Mouse (Mus musculus) CD8-positive naive resting alpha-beta T cell, adult 2 months (primary cell): ENCODE measurements at regions not wholly inside any gene's neighbourhood (a gene's known extent, or its start where the extent isn't known, plus 50 kb on each side); places are given as distances from the start of the nearest gene placed in this dataset.

Experiments
- DNase-seq, 2 experiments: peaks; one replicate each; pipeline ENCODE4 v3.0.0; 2022; ENCODE audit warnings: low read depth in 2 of 2, low spot score in 2 of 2

GRCm38 (mm10) chr5:33512253-33512884 lies 78.6 kb upstream of the Nkx1-1 start:
- DNase-seq, result no peak

DNA sequence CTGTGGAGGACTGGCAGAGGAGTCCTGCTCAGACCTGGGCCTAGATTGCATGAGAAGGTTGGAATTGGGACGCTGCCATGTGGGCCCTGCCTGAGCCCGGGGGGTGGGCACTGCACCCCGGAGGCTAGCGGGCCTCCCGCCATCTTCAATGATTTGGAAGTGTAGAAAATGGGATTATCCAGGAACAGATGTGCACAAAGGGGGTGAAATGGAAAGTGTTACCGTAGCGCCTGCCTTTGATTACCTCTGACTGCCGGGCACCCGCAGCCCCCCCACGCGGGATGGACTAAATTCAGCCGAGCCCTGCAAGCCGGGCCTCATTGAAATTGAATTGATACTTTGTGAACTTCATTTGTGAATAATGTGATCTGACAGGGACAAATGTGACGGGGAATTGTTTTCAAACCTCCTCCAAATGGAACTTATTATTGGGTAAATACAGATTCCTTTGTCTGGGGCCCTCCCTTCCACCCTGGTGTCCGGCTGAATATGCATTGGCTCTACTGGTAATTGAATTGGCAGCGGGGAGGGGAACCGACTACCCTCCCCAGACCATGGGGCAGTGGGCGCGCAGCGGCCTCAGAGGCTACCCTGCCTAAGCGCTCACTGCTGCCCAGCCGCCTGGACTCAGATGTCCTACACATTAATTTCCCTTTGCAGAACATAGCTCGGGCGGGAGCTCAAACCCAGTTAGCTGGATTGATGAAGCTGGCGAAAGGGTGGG lies 77.9 kb upstream of the Nkx1-1 start:
- DNase-seq, result no peak

GRCm38 (mm10) chr5:33505786-33506185 lies 72.0 kb upstream of the Nkx1-1 start:
- DNase-seq, result no peak

DNA sequence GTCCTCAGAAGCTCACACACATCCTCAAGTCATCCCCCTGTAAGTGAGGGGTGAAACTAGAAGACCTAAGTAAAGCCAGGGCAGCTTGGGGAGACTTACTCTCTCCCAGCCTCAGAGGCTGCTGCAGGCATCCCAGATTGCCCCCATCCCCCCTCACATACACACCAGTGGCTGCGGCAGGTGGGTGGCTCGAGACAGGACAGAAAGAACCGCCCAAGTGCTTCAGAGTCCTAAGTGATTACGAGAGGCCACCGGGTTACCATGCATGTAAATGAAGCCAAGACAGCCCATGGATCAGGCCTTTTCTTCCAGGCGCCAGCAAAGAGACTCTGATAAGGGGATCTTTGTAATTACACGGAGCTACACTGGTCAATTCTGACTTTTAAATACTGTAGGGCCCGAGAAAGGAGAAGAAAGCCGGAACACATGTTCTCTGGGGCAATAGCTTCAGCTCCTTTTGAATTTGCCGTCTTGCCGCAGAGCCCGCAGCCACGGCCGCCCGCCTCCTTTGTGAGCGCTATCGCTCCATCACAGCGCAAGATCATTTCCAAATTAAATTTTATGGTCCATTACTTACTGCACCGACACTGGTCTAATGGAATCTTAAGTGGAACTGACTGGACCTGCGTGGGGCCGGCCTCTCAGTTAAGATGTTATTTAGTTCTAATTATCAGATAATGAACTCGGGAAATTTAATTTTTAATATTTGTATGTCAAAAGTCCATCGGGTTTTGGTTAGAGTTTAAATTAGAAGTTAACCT lies 68.1 kb upstream of the Nkx1-1 start:
- no peak for DNase-seq

DNA sequence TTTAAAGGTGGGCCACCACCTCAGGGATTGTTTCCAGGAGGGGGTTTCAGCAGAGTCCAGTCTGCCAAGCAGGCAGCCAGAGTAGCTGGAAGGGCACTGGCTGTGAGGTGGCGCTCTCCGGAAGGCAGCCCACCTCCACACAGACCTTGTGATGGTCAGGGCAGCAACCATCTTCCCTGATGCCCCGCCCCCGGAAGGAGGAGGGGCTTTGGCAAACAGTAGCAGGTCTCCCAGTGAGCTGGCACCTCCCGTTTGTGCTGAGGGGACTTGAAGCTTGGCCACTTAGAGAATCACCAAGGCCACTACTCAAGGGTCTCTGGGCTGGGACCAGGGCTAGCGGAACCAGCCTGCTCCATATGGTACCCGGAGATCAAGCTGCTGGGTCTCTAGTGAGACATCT lies 67.4 kb upstream of the Nkx1-1 start:
- no peak for DNase-seq

- DNase-seq, result peak; percentile 61 to 69
These were observed 62.2 kb upstream of the Nkx1-1 start for GRCm38 (mm10) chr5:33495900-33496529.

GRCm38 (mm10) chr5:33495276-33495675 lies 61.5 kb upstream of the Nkx1-1 start:
- no peak for DNase-seq

- DNase-seq, result no peak
These were observed 59.0 kb upstream of the Nkx1-1 start for GRCm38 (mm10) chr5:33492604-33493315.

GRCm38 (mm10) chr5:33489286-33489685 lies 55.5 kb upstream of the Nkx1-1 start:
- DNase-seq, result no peak

DNA sequence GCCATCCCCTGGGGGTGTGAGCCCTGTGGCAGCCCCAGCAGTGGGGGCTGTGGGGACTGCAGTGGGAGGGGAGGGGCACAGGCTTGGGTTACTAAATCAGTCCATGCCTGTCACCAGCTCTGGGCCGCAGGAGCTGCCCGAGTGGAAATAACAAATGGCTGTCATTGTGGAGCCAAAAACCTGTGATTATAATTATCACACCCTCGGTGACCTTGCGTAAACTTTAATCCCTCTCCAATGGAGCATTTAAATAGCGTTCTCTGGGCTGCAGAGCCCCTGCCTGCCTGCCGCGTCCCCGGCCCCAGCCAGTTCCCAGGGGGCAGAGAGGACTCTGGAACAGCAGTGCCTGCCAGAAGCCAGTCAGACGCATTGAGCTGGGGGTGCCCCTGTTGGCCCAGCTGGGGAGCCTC lies 54.4 kb upstream of the Nkx1-1 start:
- no peak for DNase-seq

GRCm38 (mm10) chr5:33485765-33486164 lies 52.0 kb upstream of the Nkx1-1 start:
- no peak for DNase-seq
